18 mouse cellular contexts compared by ENCODE assay signal in genomic region chr5:36549243-36549642, GRCm38 (mm10). TPM values are rescaled to one million over a fixed set of nuclear protein-coding genes. Genes with fewer than 3 reads are reported as not detected.
A peak's percentile ranks its signal among the peaks of the same experiment; 100 is the strongest.
DNase-seq lines count a peak whose midpoint lies in the region; ATAC-seq and TF ChIP-seq lines count a peak whose summit lies in the region.
"Had no signal": no experiment of that assay in that cellular context is flagged by ENCODE, and none has a peak within 500 bp of the region (broad histone marks: within the 10 kb centered on the region; RNA-seq: fewer than 3 reads in every experiment).

No protein-coding gene starts in this region.

- WGBS in liver, postnatal 0 days (ENCODE audit: insufficient replicate concordance), result 47% methylated on average over 6 of the region's 6 CpGs
- 31% methylated on average over 6 of the region's 6 CpGs for WGBS in bone marrow, adult 2 months
- WGBS in hindbrain, embryonic 10.5 days, result 77% methylated on average over 6 of the region's 6 CpGs

- peaks cover 8% of the 10 kb centered on the region for H3K4me1 ChIP-seq in liver, postnatal 0 days (ENCODE audit: insufficient read depth)
- peaks cover 8% of the 10 kb centered on the region for H3K4me1 ChIP-seq in bone marrow, adult 2 months (ENCODE audit: control insufficient read depth, insufficient read depth, low read length)
- peaks cover 10% of the 10 kb centered on the region; the same call in 1 of the 2 replicates for H3K4me1 ChIP-seq in hindbrain, embryonic 10.5 days (replicated peaks)
- H3K4me1 ChIP-seq: neural tube, embryonic 12.5 days had no signal

- H3K27me3 ChIP-seq in liver, postnatal 0 days (ENCODE audit: insufficient read depth, low read length), result no peaks in the 10 kb centered on the region
- no peaks in the 10 kb centered on the region for H3K27me3 ChIP-seq in hindbrain, embryonic 10.5 days (ENCODE audit: insufficient read depth, poor library complexity, severe bottlenecking)
- H3K27me3 ChIP-seq: neural tube, embryonic 12.5 days; Patski had no signal

- TF ChIP-seq POLR2A in bone marrow, adult 2 months (IDR thresholded peaks at IDR 0.05; ENCODE audit: borderline replicate concordance, control insufficient read depth, low read depth, low read length), result no peak

- H3K9me3 ChIP-seq in liver, postnatal 0 days (ENCODE audit: low read length), result no peaks in the 10 kb centered on the region
- no peaks in the 10 kb centered on the region for H3K9me3 ChIP-seq in hindbrain, embryonic 10.5 days
- H3K9me3 ChIP-seq: neural tube, embryonic 12.5 days had no signal

- peak; percentile 21; the same call in 1 of the 2 replicates for ATAC-seq in liver, postnatal 0 days
- peak; percentile 58 for ATAC-seq in megakaryocyte progenitor cell, adult 5-6 weeks (replicated peaks; ENCODE audit: poor library complexity)
- ATAC-seq: forebrain, postnatal 0 days; midbrain, embryonic 16.5 days; Patski had no signal

- no peak overlapping the region for H3K4me2 ChIP-seq in liver, postnatal 0 days (ENCODE audit: low read depth, low read length)
- H3K4me2 ChIP-seq: neural tube, embryonic 12.5 days had no signal

- H3K9ac ChIP-seq in liver, postnatal 0 days (replicated peaks), result no peak overlapping the region
- H3K9ac ChIP-seq: forebrain, postnatal 0 days; liver, embryonic 14.5 days; neural tube, embryonic 12.5 days had no signal

- H3K27ac ChIP-seq in liver, postnatal 0 days (ENCODE audit: low read depth), result no peak overlapping the region
- H3K27ac ChIP-seq in bone marrow, adult 2 months (ENCODE audit: control insufficient read depth, insufficient read depth, low read depth, low read length, poor library complexity), result peak overlapping the region; percentile 51
- H3K27ac ChIP-seq in hindbrain, embryonic 10.5 days, result no peak overlapping the region
- H3K27ac ChIP-seq: gastrocnemius, adult 2 months; kidney, postnatal 0 days; liver, embryonic 14.5 days; neural tube, embryonic 12.5 days had no signal

- H3K36me3 ChIP-seq in liver, postnatal 0 days (replicated peaks; ENCODE audit: insufficient read depth, low read length), result no peaks in the 10 kb centered on the region
- H3K36me3 ChIP-seq in hindbrain, embryonic 10.5 days, result 0 out of 2 replicates have a peak, but pooled peaks cover 4% of the 10 kb centered on the region
- H3K36me3 ChIP-seq: neural tube, embryonic 12.5 days had no signal

- TF ChIP-seq EP300 in liver, postnatal 0 days (IDR thresholded peaks at IDR 0.05; ENCODE audit: low read depth), result no peak

- no peak for DNase-seq in liver, postnatal 0 days
- no peak for DNase-seq in liver
- DNase-seq in B cell, adult 2 months, result peak; percentile 58 to 59
- DNase-seq in hindbrain, embryonic 10.5 days (ENCODE audit: low spot score), result no peak
- no peak for DNase-seq in adipocyte (ENCODE audit: low spot score)
- DNase-seq: cerebellum, adult 11 months; cerebellum, postnatal 36 days; forebrain, postnatal 0 days; gastrocnemius, adult 2 months; heart, postnatal 36 days; lung, postnatal 4 days had no signal

- no peak for TF ChIP-seq CTCF in liver, postnatal 0 days (IDR thresholded peaks at IDR 0.05; ENCODE audit: low read depth)
- TF ChIP-seq CTCF in bone marrow, adult 2 months (IDR thresholded peaks at IDR 0.05; ENCODE audit: control insufficient read depth, insufficient read depth, low read length), result no peak

- H3K4me3 ChIP-seq in liver, postnatal 0 days (ENCODE audit: low read depth, low read length), result no peak overlapping the region
- H3K4me3 ChIP-seq in bone marrow, adult 2 months (replicated peaks; ENCODE audit: control insufficient read depth, low read depth, low read length), result no peak overlapping the region
- no peak overlapping the region for H3K4me3 ChIP-seq in hindbrain, embryonic 10.5 days
- H3K4me3 ChIP-seq: gastrocnemius, adult 2 months; neural tube, embryonic 12.5 days had no signal

RNA-seq across cellular contexts. Expression of gene Tbc1d14, which starts 43.8 kb away (rescaled TPM):
- 5.7 and 6.5 TPM in 2 replicates for polyA plus RNA-seq in liver, postnatal 0 days (2015; fragmentation: Nextera tagmentation; extraction: Ambion mirVana)
- polyA plus RNA-seq in bone marrow, adult 2 months (2011; ENCODE audit: insufficient read depth, insufficient read length, low replicate concordance, missing spikeins), result 7.5 and 34.7 TPM in 2 replicates
- 13.7 and 19.5 TPM in 2 replicates for total RNA-seq in megakaryocyte progenitor cell, adult 5-6 weeks (2015)
- 5.8 and 6.7 TPM in 2 replicates for total RNA-seq in megakaryocyte progenitor cell, adult 5-6 weeks (2017)
- polyA plus RNA-seq in hindbrain, embryonic 10.5 days (2016; fragmentation: Nextera tagmentation; extraction: Ambion mirVana), result 37.1 and 44.4 TPM in 2 replicates

Comparison
In these comparisons a context has a peak if more than half of its experiments do, and no peak if none do; other contexts are left out.
1. DNase-seq: peak in B cell, adult 2 months (2 of 2); none in liver, postnatal 0 days (single experiment), liver (single experiment), hindbrain, embryonic 10.5 days (single experiment) and adipocyte (single experiment).